Mouse (Mus musculus): ENCODE data around the gene Prdm16. TPM values are rescaled to one million over a fixed set of nuclear protein-coding genes. Genes with fewer than 3 reads are reported as not detected.

The Prdm16 gene
- polyA plus RNA-seq, 1 experiment from 2014 or later: 19.0 TPM

GRCm38 (mm10) chr4:154590910-154591309 is 45.8 kb downstream of the Prdm16 start:
- Histone ChIP-seq H3K4me3 (replicated peaks; ENCODE audit: low read depth, low read length) (no peak overlapping the region), H3K4me2 (ENCODE audit: low read length) (no peak overlapping the region), H3K27me3 (ENCODE audit: insufficient read depth, low read length) (no peaks in the 10 kb centered on the region), H3K27ac (no peak overlapping the region), H3K36me3 (ENCODE audit: insufficient read depth, low read length) (no peaks in the 10 kb centered on the region), H3K9me3 (replicated peaks; ENCODE audit: low read length) (no peaks in the 10 kb centered on the region), H3K9ac (ENCODE audit: low read depth, low read length) (no peak overlapping the region), H3K4me1 (replicated peaks; ENCODE audit: insufficient read depth, low read length) (0 out of 2 replicates have a peak, but pooled peaks cover 4% of the 10 kb centered on the region)
- WGBS: 82% methylated on average over 10 of the region's 11 CpGs
- no peak for TF ChIP-seq CTCF (IDR thresholded peaks at IDR 0.05; ENCODE audit: low read depth)
- DNase-seq (ENCODE audit: low spot score): no peak
- no peak for ATAC-seq (replicated peaks; ENCODE audit: low FRiP score, low read depth)

- DNase-seq (ENCODE audit: low spot score): no peak
- H3K4me2 ChIP-seq (ENCODE audit: low read length): no peak overlapping the region
- no peak for TF ChIP-seq CTCF (IDR thresholded peaks at IDR 0.05; ENCODE audit: low read depth)
- 81% methylated on average over 11 of the region's 11 CpGs for WGBS
- H3K27ac ChIP-seq: no peak overlapping the region
- no peaks in the 10 kb centered on the region for H3K9me3 ChIP-seq (replicated peaks; ENCODE audit: low read length)
- 0 out of 2 replicates have a peak, but pooled peaks cover 7% of the 10 kb centered on the region for H3K4me1 ChIP-seq (replicated peaks; ENCODE audit: insufficient read depth, low read length)
- H3K9ac ChIP-seq (ENCODE audit: low read depth, low read length): no peak overlapping the region
- ATAC-seq (replicated peaks; ENCODE audit: low FRiP score, low read depth): no peak
- no peak overlapping the region for H3K4me3 ChIP-seq (replicated peaks; ENCODE audit: low read depth, low read length)
- H3K27me3 ChIP-seq (ENCODE audit: insufficient read depth, low read length): no peaks in the 10 kb centered on the region
- H3K36me3 ChIP-seq (ENCODE audit: insufficient read depth, low read length): no peaks in the 10 kb centered on the region
Measured at GRCm38 (mm10) chr4:154586334-154586733, 50.3 kb downstream of the Prdm16 start.

- WGBS: 83% methylated on average over 14 of the region's 14 CpGs
Measured at GRCm38 (mm10) chr4:154585779-154586178, 50.9 kb downstream of the Prdm16 start.

GRCm38 (mm10) chr4:154583712-154584111 is 53.0 kb downstream of the Prdm16 start:
- H3K27ac ChIP-seq: no peak overlapping the region
- H3K4me1 ChIP-seq (replicated peaks; ENCODE audit: insufficient read depth, low read length): 0 out of 2 replicates have a peak, but pooled peaks cover 7% of the 10 kb centered on the region
- no peaks in the 10 kb centered on the region for H3K27me3 ChIP-seq (ENCODE audit: insufficient read depth, low read length)
- H3K9me3 ChIP-seq (replicated peaks; ENCODE audit: low read length): no peaks in the 10 kb centered on the region
- DNase-seq (ENCODE audit: low spot score) (no peak), ATAC-seq (replicated peaks; ENCODE audit: low FRiP score, low read depth) (no peak)
- H3K4me2 ChIP-seq (ENCODE audit: low read length): no peak overlapping the region
- H3K36me3 ChIP-seq (ENCODE audit: insufficient read depth, low read length): no peaks in the 10 kb centered on the region
- TF ChIP-seq CTCF (IDR thresholded peaks at IDR 0.05; ENCODE audit: low read depth): no peak
- no peak overlapping the region for H3K4me3 ChIP-seq (replicated peaks; ENCODE audit: low read depth, low read length)
- 76% methylated on average over 13 of the region's 13 CpGs for WGBS
- H3K9ac ChIP-seq (ENCODE audit: low read depth, low read length): no peak overlapping the region

More at GRCm38 (mm10) chr4:154585779-154586178, 50.9 kb downstream of the Prdm16 start:
- H3K9ac ChIP-seq (ENCODE audit: low read depth, low read length): no peak overlapping the region
- H3K4me2 ChIP-seq (ENCODE audit: low read length): no peak overlapping the region
- no peaks in the 10 kb centered on the region for H3K27me3 ChIP-seq (ENCODE audit: insufficient read depth, low read length)
- no peaks in the 10 kb centered on the region for H3K36me3 ChIP-seq (ENCODE audit: insufficient read depth, low read length)
- DNase-seq (ENCODE audit: low spot score): no peak
- no peaks in the 10 kb centered on the region for H3K9me3 ChIP-seq (replicated peaks; ENCODE audit: low read length)
- TF ChIP-seq CTCF (IDR thresholded peaks at IDR 0.05; ENCODE audit: low read depth): no peak
- no peak overlapping the region for H3K4me3 ChIP-seq (replicated peaks; ENCODE audit: low read depth, low read length)
- no peak overlapping the region for H3K27ac ChIP-seq
- H3K4me1 ChIP-seq (replicated peaks; ENCODE audit: insufficient read depth, low read length): 0 out of 2 replicates have a peak, but pooled peaks cover 7% of the 10 kb centered on the region
- ATAC-seq (replicated peaks; ENCODE audit: low FRiP score, low read depth): no peak

GRCm38 (mm10) chr4:154582607-154583236 is 54.0 kb downstream of the Prdm16 start:
- H3K27me3 ChIP-seq (ENCODE audit: insufficient read depth, low read length): no peaks in the 10 kb centered on the region
- no peak overlapping the region for H3K4me2 ChIP-seq (ENCODE audit: low read length)
- H3K4me3 ChIP-seq (replicated peaks; ENCODE audit: low read depth, low read length): no peak overlapping the region
- 0 out of 2 replicates have a peak, but pooled peaks cover 7% of the 10 kb centered on the region for H3K4me1 ChIP-seq (replicated peaks; ENCODE audit: insufficient read depth, low read length)
- no peak for TF ChIP-seq CTCF (IDR thresholded peaks at IDR 0.05; ENCODE audit: low read depth)
- no peaks in the 10 kb centered on the region for H3K36me3 ChIP-seq (ENCODE audit: insufficient read depth, low read length)
- no peak overlapping the region for H3K27ac ChIP-seq
- 73% methylated on average over 21 of the region's 21 CpGs for WGBS
- DNase-seq (ENCODE audit: low spot score) (no peak), ATAC-seq (replicated peaks; ENCODE audit: low FRiP score, low read depth) (no peak)
- no peaks in the 10 kb centered on the region for H3K9me3 ChIP-seq (replicated peaks; ENCODE audit: low read length)
- H3K9ac ChIP-seq (ENCODE audit: low read depth, low read length): no peak overlapping the region

GRCm38 (mm10) chr4:154581261-154581886 is 55.3 kb downstream of the Prdm16 start:
- no peak overlapping the region for H3K4me3 ChIP-seq (replicated peaks; ENCODE audit: low read depth, low read length)
- H3K27ac ChIP-seq: no peak overlapping the region
- H3K9me3 ChIP-seq (replicated peaks; ENCODE audit: low read length): no peaks in the 10 kb centered on the region
- no peak for TF ChIP-seq CTCF (IDR thresholded peaks at IDR 0.05; ENCODE audit: low read depth)
- H3K36me3 ChIP-seq (ENCODE audit: insufficient read depth, low read length): no peaks in the 10 kb centered on the region
- 49% methylated on average over 16 of the region's 16 CpGs for WGBS
- no peak overlapping the region for H3K4me2 ChIP-seq (ENCODE audit: low read length)
- H3K9ac ChIP-seq (ENCODE audit: low read depth, low read length): no peak overlapping the region
- 0 out of 2 replicates have a peak, but pooled peaks cover 3% of the 10 kb centered on the region for H3K4me1 ChIP-seq (replicated peaks; ENCODE audit: insufficient read depth, low read length)
- DNase-seq (ENCODE audit: low spot score): no peak
- ATAC-seq (replicated peaks; ENCODE audit: low FRiP score, low read depth): no peak
- no peaks in the 10 kb centered on the region for H3K27me3 ChIP-seq (ENCODE audit: insufficient read depth, low read length)

Measured in kidney, postnatal 0 days (tissue).